Mouse (Mus musculus) liver, embryonic 14.5 days (tissue): ENCODE measurements at regions not wholly inside any gene's neighbourhood (a gene's known extent, or its start where the extent isn't known, plus 50 kb on each side); places are given as distances from the start of the nearest gene placed in this dataset.
"Not testable (repeated sequence)": the region's sequence is repeated elsewhere in the genome, so short reads cannot be mapped to it uniquely, and the experiment has no call there.

Experiments
- ATAC-seq: fragments of 200-750 bp; cut with Nextera tagmentation; 2 replicates; pipeline ENCODE4 v1.8.0; 2017; ENCODE audit warnings: moderate number of reproducible peaks, mild to moderate bottlenecking, moderate library complexity; ENCODE audit not compliant: insufficient read depth
- DNase-seq, 3 experiments: peaks; one replicate each; pipeline ENCODE4 v3.0.0-alpha.2; 2012 to 2013; ENCODE audit warnings: low read depth in 3 of 3, low spot score in 3 of 3
- H3K27ac ChIP-seq: fragments of 300-500 bp; sonication (generic); 2 replicates; pipeline ENCODE4 v1.5.1; 2014; ENCODE audit warnings: moderate library complexity, mild to moderate bottlenecking, control low read depth, inconsistent platforms
- H3K27me3 ChIP-seq: fragments of 300-500 bp; sonication (generic); 2 replicates; pipeline ENCODE4 v1.6.1; 2014; ENCODE audit warnings: mild to moderate bottlenecking, low read length, moderate library complexity; ENCODE audit not compliant: control insufficient read depth, insufficient read depth
- H3K36me3 ChIP-seq: fragments of 300-500 bp; sonication (generic); replicated peaks from 2 replicates; pipeline ENCODE4 v1.6.1; 2014; ENCODE audit warnings: low read depth; ENCODE audit not compliant: control insufficient read depth, insufficient read depth
- H3K4me1 ChIP-seq, 2 experiments: fragments of 200-500 bp in 1 of 2; fragments of 300-500 bp in 1 of 2; sonication (generic) in 1 of 2; replicated peaks; 2 replicates each; pipeline ENCODE4 v1.6.1; 2012 to 2014; ENCODE audit warnings: antibody characterized with exemption in 1 of 2, inconsistent platforms in 1 of 2, low read length in 1 of 2; ENCODE audit not compliant: control insufficient read depth in 2 of 2, insufficient read depth in 2 of 2
- H3K4me2 ChIP-seq: fragments of 300-500 bp; sonication (generic); 2 replicates; pipeline ENCODE4 v1.6.1; 2014; ENCODE audit warnings: low read depth, mild to moderate bottlenecking, control low read depth, moderate library complexity
- H3K4me3 ChIP-seq, 2 experiments: fragments of 200-500 bp in 1 of 2; fragments of 300-500 bp in 1 of 2; sonication (generic) in 1 of 2; 2 replicates each; pipeline ENCODE4 v1.5.1; 2012 to 2014; ENCODE audit warnings: low read depth in 2 of 2, low read length in 2 of 2, mild to moderate bottlenecking in 2 of 2, control low read depth in 1 of 2, inconsistent platforms in 1 of 2, moderate library complexity in 1 of 2; ENCODE audit not compliant: insufficient read depth in 1 of 2
- H3K9ac ChIP-seq: fragments of 300-500 bp; sonication (generic); replicated peaks from 2 replicates; pipeline ENCODE4 v1.6.1; 2014; ENCODE audit warnings: mild to moderate bottlenecking, control low read depth, moderate library complexity
- H3K9me3 ChIP-seq: fragments of 300-500 bp; sonication (generic); 2 replicates; pipeline ENCODE4 v1.6.1; 2016; ENCODE audit warnings: low read length, mixed read lengths; ENCODE audit not compliant: control insufficient read depth
- CTCF ChIP-seq: IDR thresholded peaks from 2 replicates; pipeline ENCODE4 v1.5.1; 2016; ENCODE audit warnings: antibody characterized with exemption, low read depth, control low read depth
- EP300 ChIP-seq: IDR thresholded peaks from 2 replicates; pipeline ENCODE4 v1.6.1; 2016; ENCODE audit warnings: antibody characterized with exemption, low read depth
- WGBS: fragments of 180-500 bp; shearing (Covaris S2); extraction: QIAGEN DNeasy Blood & Tissue Kit; methylation state at CpG from one replicate; pipeline ENCODE4 v1.1.7; 2014; ENCODE audit not compliant: insufficient replicate concordance; 5-methylcytosine and 5-hydroxymethylcytosine counted together

GRCm38 (mm10) chr5:78075203-78075602 is 667.4 kb upstream of the Igfbp7 start:
- TF ChIP-seq CTCF (no peak), EP300 (no peak)
- no peaks in the 10 kb centered on the region for H3K36me3 ChIP-seq
- no peak overlapping the region for H3K9ac ChIP-seq
- no peak overlapping the region for H3K4me3 ChIP-seq
- DNase-seq: no peak
- no peak overlapping the region for H3K4me2 ChIP-seq
- 21% methylated on average over 1 of the region's 1 CpGs for whole genome bisulfite sequencing
- H3K27ac ChIP-seq: no peak overlapping the region
- ATAC-seq: no peak
- H3K9me3 ChIP-seq: no peaks in the 10 kb centered on the region
- H3K27me3 ChIP-seq: no peaks in the 10 kb centered on the region
- no peaks in the 10 kb centered on the region for H3K4me1 ChIP-seq

GRCm38 (mm10) chr5:78032554-78033250 is 624.9 kb upstream of the Igfbp7 start:
- ATAC-seq (no peak), DNase-seq (no peak)
- Histone ChIP-seq H3K27me3 (no peaks in the 10 kb centered on the region), H3K27ac (no peak overlapping the region), H3K4me3 (no peak overlapping the region), H3K4me2 (no peak overlapping the region), H3K9me3 (no peaks in the 10 kb centered on the region), H3K36me3 (no peaks in the 10 kb centered on the region), H3K4me1 (no peaks in the 10 kb centered on the region), H3K9ac (no peak overlapping the region)
- 52% methylated on average over 4 of the region's 4 CpGs for WGBS
- TF ChIP-seq CTCF: no peak

- Histone ChIP-seq H3K4me1 (no peaks in the 10 kb centered on the region), H3K4me2 (no peak overlapping the region), H3K9ac (no peak overlapping the region), H3K27me3 (no peaks in the 10 kb centered on the region), H3K36me3 (no peaks in the 10 kb centered on the region), H3K9me3 (no peaks in the 10 kb centered on the region), H3K27ac (no peak overlapping the region), H3K4me3 (no peak overlapping the region)
- 56% methylated on average over 4 of the region's 4 CpGs for WGBS
- no peak for DNase-seq
- TF ChIP-seq EP300 (no peak), CTCF (no peak)
- no peak for ATAC-seq
These were observed 609.7 kb upstream of the Igfbp7 start for GRCm38 (mm10) chr5:78017523-78017922.

- ATAC-seq (no peak), DNase-seq (no peak)
- no peaks in the 10 kb centered on the region for H3K27me3 ChIP-seq
- WGBS: 60% methylated on average over 10 of the region's 10 CpGs
- TF ChIP-seq CTCF (no peak), EP300 (no peak)
- no peaks in the 10 kb centered on the region for H3K4me1 ChIP-seq
- no peaks in the 10 kb centered on the region for H3K36me3 ChIP-seq
- no peak overlapping the region for H3K4me2 ChIP-seq
- no peak overlapping the region for H3K27ac ChIP-seq
- no peaks in the 10 kb centered on the region for H3K9me3 ChIP-seq
- no peak overlapping the region for H3K9ac ChIP-seq
- no peak overlapping the region for H3K4me3 ChIP-seq
These were observed 578.7 kb upstream of the Igfbp7 start for GRCm38 (mm10) chr5:77986449-77987047.

- Histone ChIP-seq H3K4me2 (no peak overlapping the region), H3K9me3 (no peaks in the 10 kb centered on the region), H3K9ac (no peak overlapping the region), H3K4me1 (no peaks in the 10 kb centered on the region), H3K27ac (no peak overlapping the region), H3K4me3 (no peak overlapping the region), H3K27me3 (no peaks in the 10 kb centered on the region), H3K36me3 (no peaks in the 10 kb centered on the region)
- ATAC-seq (no peak), DNase-seq (no peak)
- no peak for TF ChIP-seq CTCF
- TF ChIP-seq EP300: no peak
- 50% methylated on average over 1 of the region's 1 CpGs for WGBS
These were observed 577.4 kb upstream of the Igfbp7 start for GRCm38 (mm10) chr5:77985269-77985668.

GRCm38 (mm10) chr5:77940021-77940420 is 532.2 kb upstream of the Igfbp7 start:
- WGBS: 66% methylated on average over 4 of the region's 4 CpGs
- H3K9me3 ChIP-seq: not testable (repeated sequence)

More at GRCm38 (mm10) chr5:77940021-77940420, 532.2 kb upstream of the Igfbp7 start:
- ATAC-seq, H3K4me3 ChIP-seq, H3K9ac ChIP-seq, H3K4me2 ChIP-seq, H3K27ac ChIP-seq, H3K4me1 ChIP-seq, H3K27me3 ChIP-seq, DNase-seq, H3K36me3 ChIP-seq: not testable (repeated sequence)
